Mouse (Mus musculus): Measurements from ENCODE around the gene Rcc1. TPM values are rescaled to one million over a fixed set of nuclear protein-coding genes. Genes with fewer than 3 reads are reported as not detected.
A peak's percentile ranks its signal among the peaks of the same experiment; 100 is the strongest.

The Rcc1 gene
- total and polyA plus RNA-seq, 2 experiments from 2014 or later: 18.6 to 20.6 TPM

DNA sequence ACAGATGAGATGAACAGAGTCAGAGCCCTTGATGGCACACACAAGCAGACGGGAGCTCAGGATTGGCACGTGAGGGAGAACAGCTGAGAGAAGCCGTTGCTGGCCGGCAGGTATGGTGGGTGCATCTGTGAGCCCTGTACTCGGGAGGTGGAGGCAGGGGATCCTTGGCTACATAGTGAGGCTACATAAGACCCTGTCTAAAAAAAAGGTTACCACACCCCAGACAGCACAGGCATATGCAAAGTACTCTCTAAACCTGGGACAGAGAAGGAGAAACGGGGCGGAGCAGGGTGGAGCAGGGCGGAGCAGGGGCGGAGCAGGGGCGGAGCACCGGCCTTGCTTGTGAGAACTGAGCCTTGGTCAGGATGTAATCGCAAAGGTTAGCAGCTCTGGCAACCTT, 2.8 kb upstream of the Rcc1 start:
- Histone ChIP-seq H3K4me2 (ENCODE audit: low read depth, low read length) (no peak overlapping the region), H3K36me3 (replicated peaks; ENCODE audit: control insufficient read depth, insufficient read depth, low read length) (peaks cover 41% of the 10 kb centered on the region), H3K9ac (replicated peaks; ENCODE audit: low read depth, low read length) (no peak overlapping the region), H3K4me1 (ENCODE audit: control insufficient read depth, insufficient read depth) (peaks cover 10% of the 10 kb centered on the region; the same call in 1 of the 2 replicates), H3K4me3 (ENCODE audit: low read depth, low read length) (no peak overlapping the region), H3K9me3 (replicated peaks; ENCODE audit: control insufficient read depth, low read length) (no peaks in the 10 kb centered on the region), H3K27ac (ENCODE audit: low read depth) (no peak overlapping the region), H3K27me3 (ENCODE audit: control insufficient read depth, insufficient read depth, low read length) (no peaks in the 10 kb centered on the region)
- DNase-seq (ENCODE audit: low spot score) (no peak), ATAC-seq (ENCODE audit: insufficient read depth, low read depth) (no peak)
- TF ChIP-seq EP300 (IDR thresholded peaks at IDR 0.05; ENCODE audit: low read depth) (no peak), CTCF (IDR thresholded peaks at IDR 0.05; ENCODE audit: low read depth) (no peak)
- 53% methylated on average over 12 of the region's 12 CpGs for WGBS

DNA sequence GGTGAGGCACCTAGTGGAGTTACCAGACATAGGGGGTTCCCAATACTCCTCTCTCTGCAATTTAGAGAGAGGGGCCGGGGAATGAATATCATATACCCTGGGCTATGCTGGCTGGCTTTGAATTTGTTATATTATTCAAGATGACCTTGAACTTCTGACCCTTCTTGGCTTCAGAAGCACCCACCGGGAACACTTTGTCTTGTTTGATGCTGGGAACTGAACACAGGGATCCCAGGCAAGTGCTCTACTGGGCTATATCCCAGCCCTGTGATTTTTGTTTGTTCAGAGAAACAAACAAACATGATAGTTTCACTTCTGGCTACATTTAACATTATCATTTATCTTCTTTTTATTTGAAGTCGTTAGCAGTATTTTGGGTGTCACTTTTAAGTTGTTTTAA, 2.0 kb upstream of the Rcc1 start:
- TF ChIP-seq EP300 (IDR thresholded peaks at IDR 0.05; ENCODE audit: low read depth) (no peak), CTCF (IDR thresholded peaks at IDR 0.05; ENCODE audit: low read depth) (no peak)
- Histone ChIP-seq H3K4me3 (ENCODE audit: low read depth, low read length) (no peak overlapping the region), H3K4me2 (ENCODE audit: low read depth, low read length) (no peak overlapping the region), H3K9ac (replicated peaks; ENCODE audit: low read depth, low read length) (no peak overlapping the region), H3K4me1 (ENCODE audit: control insufficient read depth, insufficient read depth) (peaks cover 10% of the 10 kb centered on the region; the same call in 1 of the 2 replicates), H3K36me3 (replicated peaks; ENCODE audit: control insufficient read depth, insufficient read depth, low read length) (peaks cover 41% of the 10 kb centered on the region), H3K9me3 (replicated peaks; ENCODE audit: control insufficient read depth, low read length) (no peaks in the 10 kb centered on the region), H3K27me3 (ENCODE audit: control insufficient read depth, insufficient read depth, low read length) (no peaks in the 10 kb centered on the region), H3K27ac (ENCODE audit: low read depth) (no peak overlapping the region)
- no peak for ATAC-seq (ENCODE audit: insufficient read depth, low read depth)
- WGBS: 79% methylated on average over 3 of the region's 3 CpGs
- no peak for DNase-seq (ENCODE audit: low spot score)

DNA sequence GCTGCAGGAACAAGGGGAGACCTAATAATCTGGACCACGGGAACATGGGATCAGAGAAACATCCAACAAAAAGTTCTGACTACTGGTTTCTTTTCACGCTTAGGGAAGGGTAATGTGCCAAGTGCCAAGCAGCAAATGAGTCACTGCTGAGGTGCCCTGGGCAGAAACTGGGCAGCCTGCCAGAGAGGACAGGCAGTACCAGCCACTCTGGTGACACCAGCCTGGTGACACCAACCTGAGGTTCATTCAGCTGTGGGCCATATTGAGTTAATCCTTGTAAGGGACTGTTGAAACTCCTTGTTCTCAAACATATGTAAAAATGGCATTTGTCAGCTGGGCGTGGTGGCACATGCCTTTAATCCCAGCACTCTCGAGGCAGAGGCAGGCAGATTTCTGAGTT, 1.2 kb upstream of the Rcc1 start:
- H3K9ac ChIP-seq (replicated peaks; ENCODE audit: low read depth, low read length): no peak overlapping the region
- H3K36me3 ChIP-seq (replicated peaks; ENCODE audit: control insufficient read depth, insufficient read depth, low read length): peaks cover 43% of the 10 kb centered on the region
- ATAC-seq (ENCODE audit: insufficient read depth, low read depth): no peak
- H3K4me1 ChIP-seq (ENCODE audit: control insufficient read depth, insufficient read depth): peaks cover 10% of the 10 kb centered on the region; the same call in 1 of the 2 replicates
- no peak overlapping the region for H3K4me2 ChIP-seq (ENCODE audit: low read depth, low read length)
- DNase-seq (ENCODE audit: low spot score): no peak
- H3K27me3 ChIP-seq (ENCODE audit: control insufficient read depth, insufficient read depth, low read length): no peaks in the 10 kb centered on the region
- TF ChIP-seq CTCF (IDR thresholded peaks at IDR 0.05; ENCODE audit: low read depth) (no peak), EP300 (IDR thresholded peaks at IDR 0.05; ENCODE audit: low read depth) (no peak)
- peak overlapping the region; percentile 98 for H3K27ac ChIP-seq (ENCODE audit: low read depth)
- WGBS: 77% methylated on average over 4 of the region's 4 CpGs
- H3K9me3 ChIP-seq (replicated peaks; ENCODE audit: control insufficient read depth, low read length): no peaks in the 10 kb centered on the region
- no peak overlapping the region for H3K4me3 ChIP-seq (ENCODE audit: low read depth, low read length)

DNA sequence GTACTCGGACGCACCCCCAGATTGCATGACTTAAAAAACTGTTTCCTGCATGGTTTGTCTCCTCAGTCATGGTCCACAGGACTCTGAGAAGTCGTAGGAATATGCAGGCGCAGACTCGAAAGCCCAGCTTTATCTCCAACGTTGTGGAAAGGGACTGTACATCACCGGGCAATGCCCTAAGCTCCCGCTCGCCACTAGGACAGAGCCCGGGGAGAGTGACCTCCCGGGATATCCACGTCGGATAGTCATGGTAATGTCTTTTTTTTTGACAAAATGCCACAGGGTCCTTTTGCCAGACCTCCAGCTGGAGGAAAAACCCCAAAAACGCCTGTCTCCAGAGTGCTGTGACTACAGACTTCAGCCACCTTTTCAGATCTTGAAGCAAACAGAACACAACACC, 666 bp downstream of the Rcc1 start:
- H3K9me3 ChIP-seq (replicated peaks; ENCODE audit: control insufficient read depth, low read length): no peaks in the 10 kb centered on the region
- H3K36me3 ChIP-seq (replicated peaks; ENCODE audit: control insufficient read depth, insufficient read depth, low read length): peaks cover 31% of the 10 kb centered on the region
- H3K4me2 ChIP-seq (ENCODE audit: low read depth, low read length): peak overlapping the region; percentile 81
- peak overlapping the region; percentile 87 for H3K4me3 ChIP-seq (ENCODE audit: low read depth, low read length)
- peak overlapping the region; percentile 83 for H3K9ac ChIP-seq (replicated peaks; ENCODE audit: low read depth, low read length)
- ATAC-seq (ENCODE audit: insufficient read depth, low read depth) (0 out of 2 replicates have a peak, but pooled peaks have one; percentile 16), DNase-seq (ENCODE audit: low spot score) (no peak)
- H3K4me1 ChIP-seq (ENCODE audit: control insufficient read depth, insufficient read depth): peaks cover 10% of the 10 kb centered on the region; the same call in 1 of the 2 replicates
- 0% methylated on average over 14 of the region's 14 CpGs for WGBS
- H3K27ac ChIP-seq (ENCODE audit: low read depth): peak overlapping the region; percentile 98
- no peaks in the 10 kb centered on the region for H3K27me3 ChIP-seq (ENCODE audit: control insufficient read depth, insufficient read depth, low read length)
- TF ChIP-seq EP300 (IDR thresholded peaks at IDR 0.05; ENCODE audit: low read depth): no peak
- TF ChIP-seq CTCF (IDR thresholded peaks at IDR 0.05; ENCODE audit: low read depth): no peak

DNA sequence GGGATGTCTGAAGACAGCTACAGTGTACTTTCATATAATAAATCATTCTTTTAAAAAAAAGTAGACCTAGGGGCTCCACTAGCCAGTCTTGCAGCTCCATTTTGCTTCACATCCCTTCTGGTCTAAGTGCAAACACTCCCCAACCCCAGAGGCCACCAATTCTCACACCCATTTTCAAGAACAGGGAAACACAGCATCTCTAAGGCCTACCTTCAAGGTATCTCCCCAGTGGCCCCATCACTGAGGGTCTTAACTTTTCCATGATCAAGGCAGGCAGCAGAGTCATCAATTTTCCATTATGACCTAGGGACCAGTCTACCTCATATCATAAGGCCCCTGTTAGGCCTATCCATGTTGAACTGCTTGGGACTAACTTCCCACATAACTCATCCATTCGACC, 2.0 kb downstream of the Rcc1 start:
- H3K27me3 ChIP-seq (ENCODE audit: control insufficient read depth, insufficient read depth, low read length): no peaks in the 10 kb centered on the region
- DNase-seq (ENCODE audit: low spot score) (no peak), ATAC-seq (ENCODE audit: insufficient read depth, low read depth) (no peak)
- H3K27ac ChIP-seq (ENCODE audit: low read depth): no peak overlapping the region
- 24% methylated on average over 1 of the region's 1 CpGs for WGBS
- peak overlapping the region; percentile 81 for H3K4me2 ChIP-seq (ENCODE audit: low read depth, low read length)
- no peak for TF ChIP-seq EP300 (IDR thresholded peaks at IDR 0.05; ENCODE audit: low read depth)
- no peak for TF ChIP-seq CTCF (IDR thresholded peaks at IDR 0.05; ENCODE audit: low read depth)
- no peaks in the 10 kb centered on the region for H3K9me3 ChIP-seq (replicated peaks; ENCODE audit: control insufficient read depth, low read length)
- H3K36me3 ChIP-seq (replicated peaks; ENCODE audit: control insufficient read depth, insufficient read depth, low read length): peaks cover 21% of the 10 kb centered on the region
- H3K4me1 ChIP-seq (ENCODE audit: control insufficient read depth, insufficient read depth): peaks cover 10% of the 10 kb centered on the region; the same call in 1 of the 2 replicates
- peak overlapping the region; percentile 87; the same call in 1 of the 2 replicates for H3K4me3 ChIP-seq (ENCODE audit: low read depth, low read length)
- no peak overlapping the region for H3K9ac ChIP-seq (replicated peaks; ENCODE audit: low read depth, low read length)

DNA sequence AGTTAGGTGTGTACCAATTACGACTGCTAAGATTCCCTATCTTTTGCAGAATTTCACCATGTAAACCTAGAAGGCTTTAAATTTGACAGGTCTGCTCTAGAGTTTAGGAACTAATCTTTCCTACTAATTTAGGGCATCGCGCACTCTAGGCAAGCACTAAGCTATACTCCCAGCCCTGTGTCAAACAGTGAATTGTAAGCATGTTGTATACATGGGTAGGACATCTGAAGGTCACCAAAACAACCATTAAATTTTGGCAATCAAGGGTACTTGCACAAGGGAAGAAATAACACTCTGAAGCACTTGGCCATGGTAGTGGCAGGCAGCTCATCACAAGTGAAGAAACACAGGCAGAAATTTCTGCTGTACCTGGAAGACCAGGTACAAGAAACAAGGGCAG, 2.6 kb downstream of the Rcc1 start:
- Histone ChIP-seq H3K9me3 (replicated peaks; ENCODE audit: control insufficient read depth, low read length) (no peaks in the 10 kb centered on the region), H3K27me3 (ENCODE audit: control insufficient read depth, insufficient read depth, low read length) (no peaks in the 10 kb centered on the region), H3K4me1 (ENCODE audit: control insufficient read depth, insufficient read depth) (peaks cover 10% of the 10 kb centered on the region; the same call in 1 of the 2 replicates), H3K27ac (ENCODE audit: low read depth) (no peak overlapping the region), H3K4me2 (ENCODE audit: low read depth, low read length) (no peak overlapping the region), H3K4me3 (ENCODE audit: low read depth, low read length) (no peak overlapping the region), H3K36me3 (replicated peaks; ENCODE audit: control insufficient read depth, insufficient read depth, low read length) (peaks cover 21% of the 10 kb centered on the region), H3K9ac (replicated peaks; ENCODE audit: low read depth, low read length) (no peak overlapping the region)
- no peak for TF ChIP-seq EP300 (IDR thresholded peaks at IDR 0.05; ENCODE audit: low read depth)
- TF ChIP-seq CTCF (IDR thresholded peaks at IDR 0.05; ENCODE audit: low read depth): no peak
- DNase-seq (ENCODE audit: low spot score): no peak
- 82% methylated on average over 3 of the region's 3 CpGs for WGBS
- ATAC-seq (ENCODE audit: insufficient read depth, low read depth): no peak

Data from heart, postnatal 0 days (tissue).